Mouse (Mus musculus): ENCODE measurements around the gene Pmepa1. TPM values are rescaled to one million over a fixed set of nuclear protein-coding genes. Genes with fewer than 3 reads are reported as not detected.

Pmepa1 gene
- total and polyA plus RNA-seq, 3 experiments = 0.05 TPM; not detected in 2

GRCm38 (mm10) chr2:173256552-173256949 is 19.8 kb downstream of the Pmepa1 start:
- Histone ChIP-seq H3K4me1 (ENCODE audit: insufficient read depth, low read depth, low read length) (no peaks in the 10 kb centered on the region), H3K27me3 (ENCODE audit: insufficient read depth, low read length) (no peaks in the 10 kb centered on the region), H3K9me3 (replicated peaks) (peaks cover 95% of the 10 kb centered on the region), H3K36me3 (replicated peaks) (no peaks in the 10 kb centered on the region), H3K4me3 (ENCODE audit: low read depth, low read length) (no peak overlapping the region)
- DNase-seq (ENCODE audit: low spot score) = no peak
- no peak for TF ChIP-seq TAL1 (conservative IDR thresholded peaks at IDR 0.05; ENCODE audit: low read depth, low read length)
- TF ChIP-seq GATA2 (IDR thresholded peaks at IDR 0.05; ENCODE audit: borderline replicate concordance, low read depth, low read length) = no peak
- TF ChIP-seq POLR2AphosphoS5 (IDR thresholded peaks at IDR 0.05; ENCODE audit: insufficient replicate concordance, low read depth, low read length) = no peak
- no peak for TF ChIP-seq CTCF (IDR thresholded peaks at IDR 0.05; ENCODE audit: low read depth, low read length)
- TF ChIP-seq GATA1 (IDR thresholded peaks at IDR 0.05; ENCODE audit: borderline replicate concordance, low read length) = no peak
- ATAC-seq (ENCODE audit: extremely low read depth, insufficient number of reproducible peaks, low FRiP score, poor library complexity, severe bottlenecking) = no peak

DNA sequence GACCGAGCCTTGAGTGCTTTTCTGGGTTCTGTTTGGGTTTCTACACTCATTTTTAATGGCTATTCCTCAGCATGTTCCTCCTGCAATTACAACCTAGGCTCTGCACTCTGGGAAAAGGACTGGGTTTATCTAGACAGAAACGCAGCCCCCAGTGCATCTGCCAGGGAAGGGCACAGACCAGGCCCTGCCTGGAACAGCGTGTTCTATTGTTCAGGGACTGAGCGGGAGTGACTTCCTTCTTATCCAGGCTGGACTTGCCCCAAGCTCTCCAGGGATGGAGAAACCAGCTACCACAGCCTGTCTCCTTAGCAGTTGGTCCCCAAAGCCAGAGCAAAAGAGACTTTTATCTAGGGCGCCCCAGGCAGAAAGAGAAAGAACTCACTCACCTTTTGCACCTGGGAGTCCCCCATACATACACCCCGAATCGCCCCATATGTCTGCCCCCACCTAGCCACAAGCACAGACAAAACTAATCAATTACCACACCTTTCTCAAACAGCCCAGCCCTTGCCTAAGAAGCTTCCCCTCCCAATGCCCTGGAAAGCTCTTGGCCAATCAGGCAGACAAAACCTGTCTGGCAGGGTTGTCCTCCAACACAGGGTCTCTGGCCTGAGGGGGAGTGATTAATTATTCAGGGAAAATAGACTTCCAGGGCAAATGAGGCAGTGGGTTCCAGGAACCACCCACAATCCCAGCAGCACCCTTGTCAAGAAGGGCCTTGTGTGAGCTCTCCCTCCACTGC is 20.4 kb downstream of the Pmepa1 start:
- H3K4me3 ChIP-seq (ENCODE audit: low read depth, low read length) = no peak overlapping the region
- H3K4me1 ChIP-seq (ENCODE audit: insufficient read depth, low read depth, low read length) = no peaks in the 10 kb centered on the region
- H3K9me3 ChIP-seq (replicated peaks) = peaks cover 95% of the 10 kb centered on the region
- no peaks in the 10 kb centered on the region for H3K27me3 ChIP-seq (ENCODE audit: insufficient read depth, low read length)
- DNase-seq (ENCODE audit: low spot score) (no peak), ATAC-seq (ENCODE audit: extremely low read depth, insufficient number of reproducible peaks, low FRiP score, poor library complexity, severe bottlenecking) (no peak)
- no peaks in the 10 kb centered on the region for H3K36me3 ChIP-seq (replicated peaks)
- no peak for TF ChIP-seq GATA2 (IDR thresholded peaks at IDR 0.05; ENCODE audit: borderline replicate concordance, low read depth, low read length)
- TF ChIP-seq GATA1 (IDR thresholded peaks at IDR 0.05; ENCODE audit: borderline replicate concordance, low read length) = no peak

- H3K9me3 ChIP-seq (replicated peaks) = peaks cover 95% of the 10 kb centered on the region
- no peak for TF ChIP-seq GATA1 (IDR thresholded peaks at IDR 0.05; ENCODE audit: borderline replicate concordance, low read length)
- no peak for TF ChIP-seq TAL1 (conservative IDR thresholded peaks at IDR 0.05; ENCODE audit: low read depth, low read length)
- TF ChIP-seq POLR2AphosphoS5 (IDR thresholded peaks at IDR 0.05; ENCODE audit: insufficient replicate concordance, low read depth, low read length) = no peak
- TF ChIP-seq CTCF (IDR thresholded peaks at IDR 0.05; ENCODE audit: low read depth, low read length) = no peak
- no peak for TF ChIP-seq GATA2 (IDR thresholded peaks at IDR 0.05; ENCODE audit: borderline replicate concordance, low read depth, low read length)
- ATAC-seq (ENCODE audit: extremely low read depth, insufficient number of reproducible peaks, low FRiP score, poor library complexity, severe bottlenecking) (no peak), DNase-seq (ENCODE audit: low spot score) (no peak)
- H3K36me3 ChIP-seq (replicated peaks) = no peaks in the 10 kb centered on the region
- H3K4me3 ChIP-seq (ENCODE audit: low read depth, low read length) = no peak overlapping the region
- H3K4me1 ChIP-seq (ENCODE audit: insufficient read depth, low read depth, low read length) = no peaks in the 10 kb centered on the region
- no peaks in the 10 kb centered on the region for H3K27me3 ChIP-seq (ENCODE audit: insufficient read depth, low read length)
Observed at GRCm38 (mm10) chr2:173253761-173254662, 22.3 kb downstream of the Pmepa1 start.

DNA sequence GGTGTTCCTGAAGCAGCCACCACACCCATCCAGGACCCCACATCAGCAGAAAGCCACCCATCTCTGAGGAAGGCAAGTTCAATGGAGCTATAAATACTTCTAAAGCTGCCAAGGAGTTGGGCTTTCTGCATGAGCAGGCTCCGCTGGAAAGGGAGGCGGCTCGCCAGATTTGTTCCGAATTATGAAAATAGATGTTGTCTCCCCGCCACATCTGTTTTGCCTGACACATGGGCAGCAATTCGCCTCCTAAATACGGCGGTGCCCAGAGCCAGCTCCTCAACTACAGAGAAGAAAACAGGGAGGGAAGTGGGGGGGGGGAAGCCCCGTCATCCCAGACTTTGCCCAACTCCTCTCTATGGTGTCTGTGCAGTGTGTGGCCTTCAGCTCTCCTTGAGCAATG is 24.7 kb downstream of the Pmepa1 start:
- TF ChIP-seq TAL1 (conservative IDR thresholded peaks at IDR 0.05; ENCODE audit: low read depth, low read length) (no peak), GATA2 (IDR thresholded peaks at IDR 0.05; ENCODE audit: borderline replicate concordance, low read depth, low read length) (no peak), GATA1 (IDR thresholded peaks at IDR 0.05; ENCODE audit: borderline replicate concordance, low read length) (no peak), POLR2AphosphoS5 (IDR thresholded peaks at IDR 0.05; ENCODE audit: insufficient replicate concordance, low read depth, low read length) (no peak), CTCF (IDR thresholded peaks at IDR 0.05; ENCODE audit: low read depth, low read length) (no peak)
- DNase-seq (ENCODE audit: low spot score) (no peak), ATAC-seq (ENCODE audit: extremely low read depth, insufficient number of reproducible peaks, low FRiP score, poor library complexity, severe bottlenecking) (no peak)
- Histone ChIP-seq H3K36me3 (replicated peaks) (no peaks in the 10 kb centered on the region), H3K4me1 (ENCODE audit: insufficient read depth, low read depth, low read length) (no peaks in the 10 kb centered on the region), H3K27me3 (ENCODE audit: insufficient read depth, low read length) (no peaks in the 10 kb centered on the region), H3K4me3 (ENCODE audit: low read depth, low read length) (no peak overlapping the region), H3K9me3 (replicated peaks) (peaks cover 95% of the 10 kb centered on the region)

GRCm38 (mm10) chr2:173251133-173251532 is 25.2 kb downstream of the Pmepa1 start:
- H3K36me3 ChIP-seq (replicated peaks) = no peaks in the 10 kb centered on the region
- H3K4me3 ChIP-seq (ENCODE audit: low read depth, low read length) = no peak overlapping the region
- no peak for TF ChIP-seq CTCF (IDR thresholded peaks at IDR 0.05; ENCODE audit: low read depth, low read length)
- TF ChIP-seq POLR2AphosphoS5 (IDR thresholded peaks at IDR 0.05; ENCODE audit: insufficient replicate concordance, low read depth, low read length) = no peak
- no peak for TF ChIP-seq TAL1 (conservative IDR thresholded peaks at IDR 0.05; ENCODE audit: low read depth, low read length)
- TF ChIP-seq GATA2 (IDR thresholded peaks at IDR 0.05; ENCODE audit: borderline replicate concordance, low read depth, low read length) = no peak
- H3K4me1 ChIP-seq (ENCODE audit: insufficient read depth, low read depth, low read length) = no peaks in the 10 kb centered on the region
- no peaks in the 10 kb centered on the region for H3K27me3 ChIP-seq (ENCODE audit: insufficient read depth, low read length)
- ATAC-seq (ENCODE audit: extremely low read depth, insufficient number of reproducible peaks, low FRiP score, poor library complexity, severe bottlenecking) = no peak
- no peak for DNase-seq (ENCODE audit: low spot score)
- peaks cover 95% of the 10 kb centered on the region for H3K9me3 ChIP-seq (replicated peaks)

- no peak overlapping the region for H3K4me3 ChIP-seq (ENCODE audit: low read depth, low read length)
- no peaks in the 10 kb centered on the region for H3K27me3 ChIP-seq (ENCODE audit: insufficient read depth, low read length)
- no peak for TF ChIP-seq POLR2AphosphoS5 (IDR thresholded peaks at IDR 0.05; ENCODE audit: insufficient replicate concordance, low read depth, low read length)
- TF ChIP-seq CTCF (IDR thresholded peaks at IDR 0.05; ENCODE audit: low read depth, low read length) = no peak
- TF ChIP-seq GATA2 (IDR thresholded peaks at IDR 0.05; ENCODE audit: borderline replicate concordance, low read depth, low read length) = no peak
- no peak for TF ChIP-seq TAL1 (conservative IDR thresholded peaks at IDR 0.05; ENCODE audit: low read depth, low read length)
- TF ChIP-seq GATA1 (IDR thresholded peaks at IDR 0.05; ENCODE audit: borderline replicate concordance, low read length) = no peak
- H3K4me1 ChIP-seq (ENCODE audit: insufficient read depth, low read depth, low read length) = no peaks in the 10 kb centered on the region
- ATAC-seq (ENCODE audit: extremely low read depth, insufficient number of reproducible peaks, low FRiP score, poor library complexity, severe bottlenecking) (no peak), DNase-seq (ENCODE audit: low spot score) (no peak)
- peaks cover 95% of the 10 kb centered on the region for H3K9me3 ChIP-seq (replicated peaks)
- H3K36me3 ChIP-seq (replicated peaks) = no peaks in the 10 kb centered on the region
Observed at GRCm38 (mm10) chr2:173250411-173250810, 25.9 kb downstream of the Pmepa1 start.
